Mouse (Mus musculus): ENCODE data around the gene D17H6S53E.

DNA sequence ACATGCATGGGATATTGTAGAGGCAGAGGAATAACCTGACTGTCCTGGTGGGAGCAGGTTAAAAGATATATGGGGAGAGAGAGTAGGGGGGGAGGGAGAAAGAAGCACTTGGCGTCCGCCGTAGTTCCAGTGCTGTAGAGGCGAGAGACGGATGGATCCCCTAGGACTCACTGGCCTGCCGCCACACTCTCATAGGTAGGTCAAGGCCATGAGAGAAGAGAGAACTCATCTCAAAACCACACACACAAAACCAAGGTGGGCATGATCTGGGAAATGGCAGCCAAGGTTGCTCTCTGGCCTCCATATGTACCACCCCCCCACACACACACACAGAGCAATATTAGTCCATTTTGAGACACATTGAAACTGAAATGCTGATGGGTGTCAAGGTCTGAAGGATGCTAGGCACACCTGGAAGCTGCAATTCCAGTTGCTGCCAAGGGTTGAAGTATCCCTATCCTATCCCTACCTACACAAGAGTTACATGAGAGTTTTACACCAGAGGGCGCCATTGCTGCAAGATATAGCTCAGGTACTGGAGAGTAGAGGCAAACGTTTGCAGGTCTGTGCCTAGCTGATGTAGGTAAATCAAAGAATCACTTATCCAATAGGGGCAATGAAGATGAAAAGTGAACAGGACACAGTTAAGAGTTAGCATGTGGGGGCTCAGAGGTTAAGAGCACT lies 40.3 kb downstream of the D17H6S53E start:
- TF ChIP-seq CTCF (conservative IDR thresholded peaks at IDR 0.05; ENCODE audit: low read length) (peak; percentile 62), POU5F1 (IDR thresholded peaks at IDR 0.05; ENCODE audit: borderline replicate concordance, low read length) (no peak)
